In the genomic region with DNA sequence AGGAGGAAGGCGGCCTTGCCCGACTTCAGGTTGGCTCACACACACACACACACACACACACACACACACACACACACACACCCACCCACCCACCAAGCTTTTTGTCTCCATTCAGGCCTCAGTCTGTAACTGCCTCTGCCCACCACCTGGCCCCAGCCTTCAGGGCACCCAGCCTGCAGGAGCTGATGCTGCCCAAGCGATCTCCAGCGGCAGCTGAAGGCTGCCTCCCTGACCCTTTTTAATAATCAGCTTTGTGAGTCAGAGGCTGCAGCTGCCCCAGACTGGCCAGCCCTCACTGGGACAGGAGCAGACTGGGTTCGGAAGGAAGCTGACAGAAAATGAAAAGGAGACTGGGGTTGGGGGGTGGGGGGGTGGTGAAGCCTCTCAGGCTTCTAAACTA, we compare ENCODE assay signal across 10 mouse cellular contexts. TPM values are rescaled to one million over a fixed set of nuclear protein-coding genes. Genes with fewer than 3 reads are reported as not detected.
DNase-seq lines count a peak whose midpoint lies in the region; ATAC-seq lines count a peak whose summit lies in the region.
"Had no signal": no experiment of that assay in that cellular context is flagged by ENCODE, and none has a peak within 500 bp of the region (broad histone marks: within the 10 kb centered on the region; RNA-seq: fewer than 3 reads in every experiment).

No protein-coding gene starts in this region.

- no peak overlapping the region for H3K9ac ChIP-seq in heart, embryonic 15.5 days
- no peak overlapping the region for H3K9ac ChIP-seq in heart, embryonic 16.5 days (ENCODE audit: low read length)
- no peak overlapping the region for H3K9ac ChIP-seq in midbrain, embryonic 15.5 days
- no peak overlapping the region for H3K9ac ChIP-seq in kidney, embryonic 14.5 days (ENCODE audit: low read depth, low read length)
- H3K9ac ChIP-seq: stomach, embryonic 15.5 days had no signal

- H3K36me3 ChIP-seq in heart, embryonic 15.5 days, result no peaks in the 10 kb centered on the region
- no peaks in the 10 kb centered on the region for H3K36me3 ChIP-seq in heart, embryonic 16.5 days (ENCODE audit: control insufficient read depth, insufficient read depth)
- no peaks in the 10 kb centered on the region for H3K36me3 ChIP-seq in midbrain, embryonic 15.5 days (replicated peaks)
- H3K36me3 ChIP-seq in kidney, embryonic 14.5 days (ENCODE audit: control insufficient read depth, insufficient read depth, low read length), result no peaks in the 10 kb centered on the region
- H3K36me3 ChIP-seq: stomach, embryonic 15.5 days had no signal

- H3K9me3 ChIP-seq in heart, embryonic 15.5 days (replicated peaks), result no peaks in the 10 kb centered on the region
- no peaks in the 10 kb centered on the region for H3K9me3 ChIP-seq in heart, embryonic 16.5 days (replicated peaks; ENCODE audit: control insufficient read depth, low read length)
- no peaks in the 10 kb centered on the region for H3K9me3 ChIP-seq in midbrain, embryonic 15.5 days
- no peaks in the 10 kb centered on the region for H3K9me3 ChIP-seq in kidney, embryonic 14.5 days (ENCODE audit: control insufficient read depth, low read length)
- H3K9me3 ChIP-seq: stomach, embryonic 15.5 days had no signal

- DNase-seq in heart, postnatal 25 days (ENCODE audit: low spot score), result no peak
- DNase-seq in adrenal gland, postnatal 10 days, result peak; percentile 61
- no peak for DNase-seq in cerebellum, postnatal 10 days
- DNase-seq: cerebellum, adult 9-10 months; left cerebral cortex, postnatal 4 days had no signal

- no peaks in the 10 kb centered on the region for H3K27me3 ChIP-seq in heart, embryonic 15.5 days
- H3K27me3 ChIP-seq in heart, embryonic 16.5 days (ENCODE audit: control insufficient read depth, insufficient read depth, low read length), result no peaks in the 10 kb centered on the region
- no peaks in the 10 kb centered on the region for H3K27me3 ChIP-seq in midbrain, embryonic 15.5 days (replicated peaks)
- no peaks in the 10 kb centered on the region for H3K27me3 ChIP-seq in kidney, embryonic 14.5 days (ENCODE audit: control insufficient read depth, insufficient read depth, low read length)
- H3K27me3 ChIP-seq: stomach, embryonic 15.5 days had no signal

- peaks cover 56% of the 10 kb centered on the region for H3K4me1 ChIP-seq in heart, embryonic 15.5 days (replicated peaks)
- H3K4me1 ChIP-seq in heart, embryonic 16.5 days (ENCODE audit: control insufficient read depth, insufficient read depth, low read length), result peaks cover 34% of the 10 kb centered on the region
- H3K4me1 ChIP-seq in midbrain, embryonic 15.5 days, result peaks cover 34% of the 10 kb centered on the region
- H3K4me1 ChIP-seq in kidney, embryonic 14.5 days (ENCODE audit: control insufficient read depth, insufficient read depth, low read length), result peaks cover 32% of the 10 kb centered on the region

- H3K27ac ChIP-seq in heart, embryonic 15.5 days, result 0 out of 2 replicates have a peak overlapping the region, but pooled peaks have one; percentile 4
- no peak overlapping the region for H3K27ac ChIP-seq in heart, embryonic 16.5 days (ENCODE audit: low read length)
- H3K27ac ChIP-seq in midbrain, embryonic 15.5 days, result peak overlapping the region; percentile 31; the same call in 1 of the 2 replicates
- H3K27ac ChIP-seq in kidney, embryonic 14.5 days (ENCODE audit: low read depth, low read length), result no peak overlapping the region
- H3K27ac ChIP-seq: stomach, embryonic 15.5 days had no signal

- no peak for ATAC-seq in heart, embryonic 15.5 days (replicated peaks; ENCODE audit: insufficient number of reproducible peaks, insufficient read depth, low FRiP score, low read depth)
- no peak for ATAC-seq in heart, embryonic 16.5 days (replicated peaks; ENCODE audit: extremely low read depth, insufficient read depth, low FRiP score)
- no peak for ATAC-seq in midbrain, embryonic 15.5 days (replicated peaks)
- ATAC-seq in kidney, embryonic 14.5 days (ENCODE audit: low FRiP score, low TSS enrichment), result no peak

- WGBS in heart, embryonic 15.5 days, result 57% methylated on average over 3 of the region's 5 CpGs
- 60% methylated on average over 5 of the region's 5 CpGs for WGBS in heart, embryonic 16.5 days
- 29% methylated on average over 5 of the region's 5 CpGs for WGBS in midbrain, embryonic 15.5 days
- 55% methylated on average over 5 of the region's 5 CpGs for WGBS in kidney, embryonic 14.5 days

- no peak overlapping the region for H3K4me2 ChIP-seq in heart, embryonic 15.5 days
- peak overlapping the region; percentile 10; the same call in 1 of the 2 replicates for H3K4me2 ChIP-seq in heart, embryonic 16.5 days (ENCODE audit: low read depth, low read length)
- H3K4me2 ChIP-seq in midbrain, embryonic 15.5 days, result peak overlapping the region; percentile 5; the same call in 1 of the 2 replicates
- H3K4me2 ChIP-seq in kidney, embryonic 14.5 days (replicated peaks; ENCODE audit: low read depth, low read length), result no peak overlapping the region
- H3K4me2 ChIP-seq: stomach, embryonic 15.5 days had no signal

- no peak overlapping the region for H3K4me3 ChIP-seq in heart, embryonic 15.5 days
- no peak overlapping the region for H3K4me3 ChIP-seq in heart, embryonic 16.5 days (ENCODE audit: low read length)
- H3K4me3 ChIP-seq in midbrain, embryonic 15.5 days, result no peak overlapping the region
- no peak overlapping the region for H3K4me3 ChIP-seq in kidney, embryonic 14.5 days (ENCODE audit: low read length)
- H3K4me3 ChIP-seq: stomach, embryonic 15.5 days had no signal

- intact Hi-C loops in heart, postnatal 25 days (cut with DNase I), result no loop called here

RNA-seq across cellular contexts. Expression of a gene that starts 2.6 kb away (rescaled TPM):
- 18.8 and 19.8 TPM in 2 replicates for polyA plus RNA-seq in heart, embryonic 15.5 days (2015; fragmentation: Nextera tagmentation; extraction: Ambion mirVana)
- 10 to 100 TPM; 17.2 to 23.2 TPM for total RNA-seq in heart, postnatal 25 days (2021)
- 10 to 100 TPM; 33.7 to 40.0 TPM for total RNA-seq in adrenal gland, postnatal 10 days (2021)
- 14.9 and 17.6 TPM in 2 replicates for polyA plus RNA-seq in heart, embryonic 16.5 days (2015; fragmentation: Nextera tagmentation; extraction: Ambion mirVana)
- 25.1 and 26.9 TPM in 2 replicates for polyA plus RNA-seq in midbrain, embryonic 15.5 days (2015; fragmentation: Nextera tagmentation; extraction: Ambion mirVana)
- polyA plus RNA-seq in kidney, embryonic 14.5 days (2014; fragmentation: Nextera tagmentation; extraction: Ambion mirVana), result 11.1 and 16.0 TPM in 2 replicates

RNA-seq across cellular contexts. Expression of a gene that starts 17.8 kb away (rescaled TPM):
- 63.0 and 63.4 TPM in 2 replicates for polyA plus RNA-seq in heart, embryonic 15.5 days (2015; fragmentation: Nextera tagmentation; extraction: Ambion mirVana)
- 10 to 100 TPM; 36.6 to 39.4 TPM for total RNA-seq in heart, postnatal 25 days (2021)
- 10 to 100 TPM; 29.1 to 35.3 TPM for total RNA-seq in adrenal gland, postnatal 10 days (2021)
- 69.8 and 74.8 TPM in 2 replicates for polyA plus RNA-seq in heart, embryonic 16.5 days (2015; fragmentation: Nextera tagmentation; extraction: Ambion mirVana)
- polyA plus RNA-seq in midbrain, embryonic 15.5 days (2015; fragmentation: Nextera tagmentation; extraction: Ambion mirVana), result 63.9 and 64.6 TPM in 2 replicates
- polyA plus RNA-seq in kidney, embryonic 14.5 days (2014; fragmentation: Nextera tagmentation; extraction: Ambion mirVana), result 56.5 and 64.6 TPM in 2 replicates

RNA-seq across cellular contexts. Expression of a gene that starts 18.0 kb away (rescaled TPM):
- polyA plus RNA-seq in heart, embryonic 15.5 days (2015; fragmentation: Nextera tagmentation; extraction: Ambion mirVana), result 66.5 and 67.4 TPM in 2 replicates
- 10 to 100 TPM; 37.1 to 37.7 TPM for total RNA-seq in heart, postnatal 25 days (2021)
- total RNA-seq in adrenal gland, postnatal 10 days (2021), result 10 to 100 TPM; 36.0 to 38.4 TPM
- 72.8 and 73.3 TPM in 2 replicates for polyA plus RNA-seq in heart, embryonic 16.5 days (2015; fragmentation: Nextera tagmentation; extraction: Ambion mirVana)
- 73.8 and 75.1 TPM in 2 replicates for polyA plus RNA-seq in midbrain, embryonic 15.5 days (2015; fragmentation: Nextera tagmentation; extraction: Ambion mirVana)
- polyA plus RNA-seq in kidney, embryonic 14.5 days (2014; fragmentation: Nextera tagmentation; extraction: Ambion mirVana), result 68.6 and 72.7 TPM in 2 replicates

RNA-seq across cellular contexts. Expression of a gene that starts 27.0 kb away (rescaled TPM):
- polyA plus RNA-seq in heart, embryonic 15.5 days (2015; fragmentation: Nextera tagmentation; extraction: Ambion mirVana), result 31.8 and 38.6 TPM in 2 replicates
- total RNA-seq in heart, postnatal 25 days (2021), result 10 to 100 TPM; 34.0 to 36.9 TPM
- total RNA-seq in adrenal gland, postnatal 10 days (2021), result 10 to 100 TPM; 26.8 to 44.4 TPM
- 30.5 and 39.0 TPM in 2 replicates for polyA plus RNA-seq in heart, embryonic 16.5 days (2015; fragmentation: Nextera tagmentation; extraction: Ambion mirVana)
- 51.5 and 51.8 TPM in 2 replicates for polyA plus RNA-seq in midbrain, embryonic 15.5 days (2015; fragmentation: Nextera tagmentation; extraction: Ambion mirVana)
- polyA plus RNA-seq in kidney, embryonic 14.5 days (2014; fragmentation: Nextera tagmentation; extraction: Ambion mirVana), result 24.9 and 35.0 TPM in 2 replicates

RNA-seq across cellular contexts. Expression of a gene that starts 27.7 kb away (rescaled TPM):
- 479 and 520 TPM in 2 replicates for polyA plus RNA-seq in heart, embryonic 15.5 days (2015; fragmentation: Nextera tagmentation; extraction: Ambion mirVana)
- total RNA-seq in heart, postnatal 25 days (2021), result 100 to 1,000 TPM in 1 of 2 experiments, 10 to 100 TPM in 1; 97.1 to 103 TPM
- 100 to 1,000 TPM; 222 to 286 TPM for total RNA-seq in adrenal gland, postnatal 10 days (2021)
- polyA plus RNA-seq in heart, embryonic 16.5 days (2015; fragmentation: Nextera tagmentation; extraction: Ambion mirVana), result 516 and 543 TPM in 2 replicates
- polyA plus RNA-seq in midbrain, embryonic 15.5 days (2015; fragmentation: Nextera tagmentation; extraction: Ambion mirVana), result 535 and 551 TPM in 2 replicates
- polyA plus RNA-seq in kidney, embryonic 14.5 days (2014; fragmentation: Nextera tagmentation; extraction: Ambion mirVana), result 981 and 1,041 TPM in 2 replicates

Comparison
In these comparisons a context has a peak if more than half of its experiments do, and no peak if none do; other contexts are left out.
1. H3K27ac ChIP-seq: peak in heart, embryonic 15.5 days (single experiment) and midbrain, embryonic 15.5 days (single experiment); none in heart, embryonic 16.5 days (single experiment) and kidney, embryonic 14.5 days (single experiment).
2. H3K4me2 ChIP-seq: peak in heart, embryonic 16.5 days (single experiment) and midbrain, embryonic 15.5 days (single experiment); none in heart, embryonic 15.5 days (single experiment) and kidney, embryonic 14.5 days (single experiment).